Mouse (Mus musculus) megakaryocyte, embryonic 14.5 days (primary cell): ENCODE data around the gene Arih2. TPM values are rescaled to one million over a fixed set of nuclear protein-coding genes. Genes with fewer than 3 reads are reported as not detected.
A peak's percentile ranks its signal among the peaks of the same experiment; 100 is the strongest.

Source experiments
- H3K27me3 ChIP-seq: replicated peaks from 2 replicates; pipeline ENCODE3; 2012; ENCODE audit warnings: inconsistent platforms
- H3K36me3 ChIP-seq: replicated peaks from 2 replicates; pipeline ENCODE3; 2012; ENCODE audit warnings: low read length, inconsistent platforms, mixed read lengths
- H3K4me1 ChIP-seq: 2 replicates; pipeline ENCODE4 v1.6.1; 2012; ENCODE audit warnings: inconsistent platforms
- H3K4me3 ChIP-seq: replicated peaks from 2 replicates; pipeline ENCODE3; 2012; ENCODE audit warnings: moderate library complexity, mild to moderate bottlenecking, inconsistent platforms
- H3K9me3 ChIP-seq: 2 replicates; pipeline ENCODE4 v1.6.1; 2012; ENCODE audit warnings: inconsistent platforms
- FLI1 ChIP-seq: IDR thresholded peaks from 2 replicates; pipeline ENCODE4 v1.6.1; 2012; ENCODE audit warnings: low read length, inconsistent platforms, mixed read lengths
- GATA1 ChIP-seq: IDR thresholded peaks from 3 replicates; pipeline ENCODE4 v1.6.1; 2012; ENCODE audit warnings: mixed read lengths, low read length, inconsistent platforms, borderline replicate concordance
- polyA plus RNA-seq: library from polyadenylated mRNA; stranded (reverse); fragments of >175 nt; gene quantifications from 2 replicates; pipeline ENCODE4 v1.2.3, GENCODE M21; 2012; ENCODE audit warnings: low replicate concordance; ENCODE audit not compliant: insufficient read depth

The Arih2 gene
- polyA plus RNA-seq, 1 experiment = 103 TPM

DNA sequence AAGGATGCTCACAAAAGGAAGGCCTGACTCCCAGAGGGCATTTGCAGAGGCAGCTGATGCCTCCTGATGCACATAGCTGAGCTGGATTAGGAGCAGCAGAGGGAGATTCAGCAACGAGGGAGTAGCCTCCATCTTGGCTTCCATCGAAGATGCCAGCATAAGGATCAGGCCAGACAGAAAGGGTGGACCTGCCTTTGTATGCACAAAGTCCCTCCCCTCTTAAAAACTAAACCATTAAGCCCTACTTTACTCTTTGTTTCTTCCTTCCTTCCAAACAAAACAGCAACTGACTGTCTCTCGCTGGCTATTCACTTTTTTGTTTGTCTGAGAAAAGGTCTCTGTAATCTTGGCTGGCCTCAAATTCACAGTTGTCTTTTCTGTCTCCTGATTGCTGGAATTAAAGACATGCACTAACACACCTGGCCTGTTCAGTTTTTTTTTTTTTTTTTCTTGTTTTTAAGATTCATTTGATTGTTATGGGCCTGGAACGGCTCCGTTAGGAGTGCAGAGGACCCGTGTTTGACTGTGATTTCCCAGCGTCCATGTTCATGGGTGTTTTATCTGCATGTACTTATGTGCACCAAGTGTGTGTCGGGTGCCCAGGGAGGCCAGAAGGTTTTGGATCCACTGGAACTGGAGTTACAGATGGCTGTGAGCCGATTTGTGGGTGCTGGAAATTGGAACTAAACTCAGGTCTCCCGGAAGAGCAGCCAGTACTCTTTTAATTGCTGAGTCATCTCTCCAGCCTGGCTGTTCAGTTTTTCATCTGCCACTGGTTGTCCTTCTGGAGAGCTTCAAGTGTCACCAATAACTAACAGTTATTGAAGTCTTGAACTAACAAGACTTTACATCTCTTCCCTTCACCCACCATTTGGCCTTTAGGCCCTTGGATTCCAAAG is 5.6 kb upstream of the Arih2 start:
- peaks cover 4% of the 10 kb centered on the region for H3K36me3 ChIP-seq
- TF ChIP-seq FLI1 (no peak), GATA1 (no peak)
- H3K9me3 ChIP-seq = peaks cover 7% of the 10 kb centered on the region
- peak overlapping the region; percentile 1 for H3K4me3 ChIP-seq
- no peaks in the 10 kb centered on the region for H3K27me3 ChIP-seq
- H3K4me1 ChIP-seq = peaks cover 30% of the 10 kb centered on the region

DNA sequence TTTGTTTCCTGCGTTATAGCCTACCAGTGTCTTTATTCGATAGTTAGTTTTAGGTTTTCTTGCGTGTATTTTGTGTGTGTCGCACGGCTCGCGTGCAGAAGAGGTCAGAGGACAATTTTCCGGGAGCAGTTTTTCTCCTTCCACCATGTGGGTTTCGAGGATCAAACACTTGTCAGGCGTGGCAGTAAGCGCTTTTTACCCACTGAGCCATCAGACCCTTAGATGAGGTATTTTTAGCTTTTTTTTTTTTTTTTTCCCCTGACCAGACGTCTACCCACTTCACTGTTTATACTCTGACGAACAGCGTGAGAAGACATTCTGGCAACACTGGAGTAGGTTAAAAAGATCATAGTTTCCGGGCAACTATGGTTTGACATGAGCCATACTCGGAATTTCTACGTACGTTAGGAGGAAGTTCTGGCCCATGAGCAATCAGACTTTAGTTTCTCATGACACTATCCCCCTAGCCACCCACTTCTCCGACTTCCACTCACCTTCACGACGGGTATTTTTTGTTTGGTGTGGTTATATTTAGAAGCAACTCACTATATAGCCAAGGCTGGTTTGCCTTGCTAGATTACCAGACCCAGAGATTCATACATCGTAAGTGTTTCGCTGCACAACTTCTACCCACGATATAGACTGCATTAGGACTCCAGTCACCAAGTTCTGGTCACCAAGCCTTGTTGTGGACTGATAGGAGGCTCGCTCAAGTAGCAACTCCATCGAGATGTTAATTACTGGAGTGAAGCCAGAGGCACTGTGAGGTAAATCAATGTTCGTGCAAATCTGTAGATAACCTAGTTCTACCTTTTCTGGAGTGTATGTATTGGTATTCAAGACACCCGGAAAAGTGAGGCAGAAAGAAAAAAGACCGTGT is 615 bp upstream of the Arih2 start:
- no peaks in the 10 kb centered on the region for H3K9me3 ChIP-seq
- no peak for TF ChIP-seq GATA1
- no peak for TF ChIP-seq FLI1
- peak overlapping the region; percentile 96 for H3K4me3 ChIP-seq
- no peaks in the 10 kb centered on the region for H3K27me3 ChIP-seq
- peaks cover 47% of the 10 kb centered on the region for H3K4me1 ChIP-seq
- peaks cover 13% of the 10 kb centered on the region for H3K36me3 ChIP-seq

DNA sequence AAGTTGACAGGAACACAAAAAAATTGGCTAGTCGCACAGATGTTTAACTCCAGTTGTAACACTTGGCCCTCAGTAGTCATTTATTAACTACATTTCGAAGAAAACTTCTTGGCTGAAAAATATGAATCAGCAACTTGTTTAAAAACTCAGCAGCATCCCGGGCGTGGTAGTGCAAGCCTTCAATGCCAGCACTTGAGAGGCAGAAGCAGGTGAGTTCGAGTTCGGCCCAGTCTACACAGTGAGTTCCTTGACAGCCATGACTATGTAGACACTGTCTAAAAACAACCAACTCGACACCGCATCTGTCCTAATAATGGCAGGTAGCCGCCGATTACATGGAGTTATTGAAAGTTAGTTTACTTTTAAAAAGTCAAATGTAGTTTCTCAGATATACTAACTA is 1.0 kb downstream of the Arih2 start:
- Histone ChIP-seq H3K36me3 (peaks cover 25% of the 10 kb centered on the region), H3K4me3 (peak overlapping the region; percentile 96), H3K9me3 (no peaks in the 10 kb centered on the region), H3K4me1 (peaks cover 36% of the 10 kb centered on the region), H3K27me3 (no peaks in the 10 kb centered on the region)
- no peak for TF ChIP-seq GATA1
- no peak for TF ChIP-seq FLI1

DNA sequence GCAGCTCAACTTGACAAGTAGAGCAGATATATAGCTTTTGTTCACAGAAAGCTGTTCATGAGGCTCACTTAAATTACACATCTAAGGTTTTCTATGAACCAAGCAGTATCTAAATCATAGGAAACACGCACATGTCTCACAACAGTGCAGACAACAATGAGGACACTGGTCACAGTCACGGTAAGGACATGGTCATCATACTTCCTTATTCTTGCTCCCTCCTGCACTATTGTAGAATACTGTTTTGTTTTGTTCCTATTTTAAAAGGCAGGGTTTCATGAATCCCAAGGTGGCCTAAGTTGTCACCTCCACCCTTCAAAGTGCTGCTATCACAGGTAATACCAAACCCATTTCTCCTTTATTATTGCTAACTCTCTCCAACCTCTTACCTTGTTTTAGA is 9.4 kb downstream of the Arih2 start:
- peaks cover 84% of the 10 kb centered on the region for H3K36me3 ChIP-seq
- no peaks in the 10 kb centered on the region for H3K9me3 ChIP-seq
- TF ChIP-seq FLI1 (no peak), GATA1 (no peak)
- no peaks in the 10 kb centered on the region for H3K27me3 ChIP-seq
- H3K4me1 ChIP-seq = peaks cover 66% of the 10 kb centered on the region
- no peak overlapping the region for H3K4me3 ChIP-seq

DNA sequence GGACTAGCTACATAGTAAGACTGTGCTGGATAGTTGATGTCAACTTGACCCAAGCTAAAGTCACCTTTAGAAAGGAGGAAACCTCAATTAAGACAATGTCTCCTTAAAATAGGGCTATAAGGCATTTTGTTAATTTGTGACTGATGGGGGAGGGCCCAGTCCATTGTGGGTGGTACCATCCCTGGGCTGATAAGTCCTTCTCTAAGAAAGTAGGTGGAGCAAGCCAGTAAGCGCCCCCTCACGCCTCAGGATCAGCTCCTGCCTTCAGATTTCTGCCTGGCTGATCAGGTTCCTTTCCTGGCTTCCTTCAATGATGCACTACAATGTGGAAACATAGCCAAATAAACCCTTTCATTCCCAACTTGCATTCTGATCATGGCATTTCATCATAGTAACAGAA is 13.8 kb downstream of the Arih2 start:
- Histone ChIP-seq H3K36me3 (peaks cover 79% of the 10 kb centered on the region), H3K27me3 (no peaks in the 10 kb centered on the region), H3K4me3 (no peak overlapping the region), H3K4me1 (peaks cover 90% of the 10 kb centered on the region), H3K9me3 (no peaks in the 10 kb centered on the region)
- no peak for TF ChIP-seq FLI1
- TF ChIP-seq GATA1 = no peak

DNA sequence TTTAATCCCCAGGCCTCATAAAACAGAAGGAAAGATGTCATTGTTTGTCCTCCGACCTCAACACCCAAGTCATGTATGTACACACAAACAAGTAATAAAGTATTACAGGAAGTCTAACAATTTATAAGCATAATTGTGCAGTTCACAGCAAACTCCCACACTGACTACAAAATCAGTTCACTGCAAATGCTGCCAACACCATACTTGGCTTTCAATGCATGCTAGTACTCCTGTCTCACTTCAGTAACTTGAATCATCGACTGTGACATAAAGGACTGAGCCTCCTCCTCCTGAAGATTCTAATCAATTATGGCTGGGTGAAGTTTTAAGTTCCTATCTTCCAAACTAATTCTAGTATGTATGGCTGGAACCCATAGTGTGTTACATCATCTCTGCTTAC is 15.3 kb downstream of the Arih2 start:
- Histone ChIP-seq H3K4me3 (no peak overlapping the region), H3K4me1 (peaks cover 90% of the 10 kb centered on the region), H3K9me3 (no peaks in the 10 kb centered on the region), H3K27me3 (no peaks in the 10 kb centered on the region), H3K36me3 (peaks cover 78% of the 10 kb centered on the region)
- no peak for TF ChIP-seq GATA1
- TF ChIP-seq FLI1 = no peak

DNA sequence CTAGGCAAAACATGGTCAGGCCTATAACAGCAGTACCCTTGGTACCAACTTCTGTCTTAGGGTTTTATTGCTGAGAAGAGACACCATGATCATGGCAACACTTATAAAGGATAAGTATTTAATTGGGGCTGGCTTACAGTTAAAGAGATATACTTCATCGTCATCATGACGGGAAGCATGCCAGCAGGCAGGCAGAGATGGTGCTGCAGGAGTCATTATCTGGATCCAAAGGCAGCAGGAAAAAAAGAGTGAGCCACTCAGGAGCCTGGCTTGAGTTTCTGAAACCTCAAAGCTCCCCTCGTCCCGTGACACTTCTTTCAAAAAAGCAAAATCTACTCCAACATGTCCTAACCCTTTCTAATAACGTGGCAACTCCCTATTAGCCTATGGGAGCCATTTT is 16.8 kb downstream of the Arih2 start:
- Histone ChIP-seq H3K9me3 (no peaks in the 10 kb centered on the region), H3K36me3 (peaks cover 79% of the 10 kb centered on the region), H3K4me3 (no peak overlapping the region), H3K4me1 (peaks cover 93% of the 10 kb centered on the region), H3K27me3 (no peaks in the 10 kb centered on the region)
- TF ChIP-seq FLI1 (no peak), GATA1 (no peak)

DNA sequence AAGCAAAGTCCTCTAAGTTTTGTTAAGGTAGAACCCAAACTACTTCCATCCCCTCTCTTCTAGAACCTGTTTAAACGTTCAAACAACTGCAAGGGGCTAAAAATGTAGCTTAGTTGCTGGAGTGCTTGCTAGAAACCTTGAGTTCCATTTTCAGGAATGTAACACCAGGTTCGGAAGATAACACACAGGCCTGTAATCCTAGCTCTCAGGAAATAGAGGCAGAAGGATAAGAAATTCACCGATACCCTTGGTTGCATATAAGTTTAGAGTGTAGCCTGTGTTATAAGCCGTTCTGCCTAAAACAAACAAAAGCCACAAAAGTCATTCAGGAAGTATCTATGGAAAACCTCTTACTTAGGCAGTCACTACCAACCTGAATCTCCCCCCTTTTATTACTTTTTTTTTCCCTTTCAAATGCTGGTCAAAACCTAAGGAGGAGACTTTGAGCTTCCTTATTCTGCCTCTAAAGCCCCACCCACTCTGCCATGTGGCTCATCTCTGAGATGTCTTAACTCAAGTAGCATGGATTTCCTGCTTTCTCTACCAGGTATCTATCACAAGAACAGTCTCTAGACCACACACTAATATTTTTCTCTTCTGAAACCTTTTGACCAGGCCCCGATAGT is 17.4 kb downstream of the Arih2 start:
- Histone ChIP-seq H3K9me3 (no peaks in the 10 kb centered on the region), H3K4me3 (peak overlapping the region; percentile 38), H3K4me1 (peaks cover 95% of the 10 kb centered on the region), H3K36me3 (peaks cover 80% of the 10 kb centered on the region), H3K27me3 (no peaks in the 10 kb centered on the region)
- TF ChIP-seq GATA1 (no peak), FLI1 (no peak)

DNA sequence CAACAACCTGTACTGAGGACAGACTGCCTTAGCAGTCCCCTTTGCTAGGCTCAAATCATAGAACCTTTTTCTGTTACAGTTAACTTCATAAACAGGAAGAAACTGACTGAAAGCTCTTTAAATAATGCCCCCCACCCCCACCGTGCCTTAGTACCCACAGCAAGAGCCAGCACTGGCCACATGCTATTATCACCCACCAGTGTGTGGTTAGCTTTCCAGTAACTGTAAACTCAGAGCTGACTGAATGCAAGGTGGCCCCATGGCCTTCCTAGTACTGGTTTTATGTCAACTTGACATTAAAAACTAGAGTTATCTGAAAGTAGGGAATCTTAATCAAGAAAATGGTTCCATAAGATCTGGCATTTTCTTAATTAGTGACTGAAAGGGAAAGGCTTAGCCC is 18.5 kb downstream of the Arih2 start:
- Histone ChIP-seq H3K36me3 (peaks cover 81% of the 10 kb centered on the region), H3K27me3 (no peaks in the 10 kb centered on the region), H3K4me3 (peak overlapping the region; percentile 79), H3K9me3 (no peaks in the 10 kb centered on the region), H3K4me1 (peaks cover 98% of the 10 kb centered on the region)
- no peak for TF ChIP-seq GATA1
- TF ChIP-seq FLI1 = no peak
